Mouse (Mus musculus) spleen, adult 2 months (tissue): Measurements from ENCODE around the gene Kalrn.

ENCODE experiments used
- CTCF ChIP-seq: fragments of 200-500 bp; IDR thresholded peaks from 2 replicates; pipeline ENCODE4 v1.5.1; 2011; ENCODE audit warnings: mild to moderate bottlenecking, inconsistent platforms; ENCODE audit not compliant: insufficient read depth, insufficient read length, insufficient replicate concordance; ENCODE audit errors: extremely low read depth
- POLR2A ChIP-seq: fragments of 200-500 bp; IDR thresholded peaks from 2 replicates; pipeline ENCODE4 v1.6.1; 2011; ENCODE audit warnings: low read depth, low read length, inconsistent platforms

DNA sequence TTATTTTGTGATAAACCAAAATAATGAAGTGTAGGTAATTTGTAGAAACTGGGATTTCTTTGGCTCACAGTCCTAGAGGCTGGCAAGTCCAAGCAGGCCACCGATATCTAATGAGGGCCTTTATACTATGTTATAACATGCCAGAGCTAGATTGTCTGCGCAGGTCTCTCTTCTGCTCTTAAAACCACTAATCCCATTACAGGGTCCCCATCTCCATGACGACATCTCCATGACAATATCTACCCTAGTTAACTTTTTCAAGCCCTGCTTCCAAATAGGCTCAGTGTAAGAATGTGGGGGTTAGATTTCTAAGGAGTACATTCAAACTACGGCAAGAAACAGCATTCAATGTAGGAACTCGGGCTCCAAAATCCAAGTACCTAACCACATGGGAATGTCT lies 143.2 kb downstream of the Kalrn start:
- TF ChIP-seq CTCF: no peak
- no peak for TF ChIP-seq POLR2A
